Mouse (Mus musculus) natural killer cell, adult 2 months (primary cell): ENCODE data around the gene Srbd1.
A peak's percentile ranks its signal among the peaks of the same experiment; 100 is the strongest.

Experiments used
- DNase-seq, 2 experiments: peaks; one replicate each; pipeline ENCODE4 v3.0.0; 2022; ENCODE audit warnings: low spot score in 2 of 2

The Srbd1 gene

DNA sequence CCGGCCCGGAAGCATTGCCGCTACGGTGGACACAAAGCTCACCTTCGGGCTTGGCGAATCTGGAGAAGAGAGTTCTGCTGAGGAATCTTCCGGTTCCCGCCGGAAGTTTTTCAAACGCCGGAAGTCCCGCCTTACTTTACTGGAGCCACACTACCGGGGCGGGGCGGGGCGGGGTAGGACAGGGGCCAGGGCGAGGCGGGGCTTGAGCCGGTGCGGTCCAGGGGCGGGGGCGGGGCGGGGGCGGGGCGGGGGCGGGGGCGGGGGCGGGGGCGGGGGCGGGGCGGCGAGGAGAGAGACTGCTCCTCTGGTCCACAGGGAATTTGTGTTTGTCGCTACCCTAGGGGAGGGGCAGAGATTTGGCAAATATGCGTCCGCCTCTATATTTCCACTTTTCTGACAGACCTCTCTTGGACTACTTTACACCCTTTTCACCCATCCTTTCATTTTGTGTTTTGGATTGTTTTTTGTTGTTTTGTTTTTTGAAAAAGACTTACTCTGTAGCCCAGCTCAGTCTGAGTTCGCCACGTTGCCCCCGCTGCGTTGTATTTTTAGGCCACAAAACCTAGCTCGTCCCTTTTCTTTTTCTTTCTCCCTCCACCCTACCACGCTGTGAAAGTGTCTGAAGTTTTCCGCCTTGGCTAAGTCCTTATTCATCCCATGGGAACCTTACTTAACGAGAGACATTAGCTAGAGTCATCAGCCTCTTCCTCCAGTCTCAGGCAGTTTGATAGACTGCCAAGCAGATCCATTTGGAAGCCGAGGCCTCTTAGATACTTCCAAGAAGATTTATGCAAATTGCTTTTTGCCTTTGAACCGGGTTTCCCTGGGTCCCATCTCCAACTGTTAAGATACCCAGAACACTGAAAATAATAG lies at the start of gene Srbd1:
TSS of gene Srbd1 (minus strand) at position 97 of the 873 bp plus-strand sequence.
- DNase-seq, result peak; percentile 76 to 82

DNA sequence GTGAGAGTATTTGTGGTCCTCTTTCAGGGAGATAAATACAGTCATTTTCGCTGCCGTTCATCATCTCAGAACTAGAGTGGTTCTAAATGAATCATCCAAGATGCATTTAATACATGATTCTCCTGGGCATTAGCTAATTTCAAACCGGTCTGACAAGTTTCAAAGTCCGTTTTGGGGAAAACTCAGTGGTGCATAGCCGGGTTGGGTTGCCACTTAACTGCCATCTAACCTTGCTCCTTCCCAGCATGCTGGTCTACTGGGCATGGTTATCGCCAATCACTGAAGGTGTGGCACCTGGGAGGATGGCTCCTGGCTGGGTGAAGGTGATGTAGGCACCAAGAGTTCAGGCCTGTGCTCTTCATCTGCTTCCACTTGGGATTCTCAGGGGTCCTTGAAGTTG lies 49.0 kb upstream of the Srbd1 start:
- DNase-seq, result no peak

DNA sequence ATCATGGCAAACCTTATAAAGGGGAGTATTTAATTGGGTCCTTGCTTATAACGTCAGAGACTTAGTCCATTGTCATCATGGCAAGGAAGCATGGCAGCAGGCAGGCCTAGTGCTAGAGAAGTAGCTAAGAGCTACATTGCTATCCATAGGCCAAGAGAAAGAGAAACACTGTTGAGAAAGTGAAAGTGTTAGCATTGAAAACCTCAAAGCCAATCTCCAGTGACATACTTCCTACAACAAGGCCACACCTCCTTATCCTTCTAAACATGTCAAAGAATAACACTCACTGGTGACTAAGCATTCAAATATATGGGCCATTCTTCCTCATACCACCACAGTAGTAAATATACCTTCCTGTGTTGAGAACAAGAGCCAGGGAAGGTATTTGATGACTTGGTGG lies 42.8 kb upstream of the Srbd1 start:
- peak; percentile 25 to 30 for DNase-seq

DNA sequence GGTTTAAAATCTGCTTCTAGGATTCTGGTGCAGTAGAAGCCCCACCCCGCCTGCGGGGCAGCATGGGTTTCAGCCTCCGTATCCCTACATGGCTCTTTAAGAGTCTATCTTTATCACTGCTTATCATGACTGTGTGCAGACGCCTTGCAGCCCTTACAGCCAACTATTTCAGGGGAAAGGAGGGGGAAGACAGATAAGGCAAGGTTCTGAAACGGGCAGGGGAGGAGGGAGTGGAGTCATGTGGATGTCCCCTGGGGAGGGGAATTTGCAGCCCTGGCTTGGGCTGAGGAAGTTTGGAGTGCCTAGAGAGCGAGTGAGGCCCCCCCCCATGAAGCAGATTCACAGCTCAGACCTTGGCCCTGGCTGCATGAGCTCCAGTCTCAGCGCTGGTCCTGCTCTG lies 40.6 kb upstream of the Srbd1 start:
- DNase-seq, result no peak

DNA sequence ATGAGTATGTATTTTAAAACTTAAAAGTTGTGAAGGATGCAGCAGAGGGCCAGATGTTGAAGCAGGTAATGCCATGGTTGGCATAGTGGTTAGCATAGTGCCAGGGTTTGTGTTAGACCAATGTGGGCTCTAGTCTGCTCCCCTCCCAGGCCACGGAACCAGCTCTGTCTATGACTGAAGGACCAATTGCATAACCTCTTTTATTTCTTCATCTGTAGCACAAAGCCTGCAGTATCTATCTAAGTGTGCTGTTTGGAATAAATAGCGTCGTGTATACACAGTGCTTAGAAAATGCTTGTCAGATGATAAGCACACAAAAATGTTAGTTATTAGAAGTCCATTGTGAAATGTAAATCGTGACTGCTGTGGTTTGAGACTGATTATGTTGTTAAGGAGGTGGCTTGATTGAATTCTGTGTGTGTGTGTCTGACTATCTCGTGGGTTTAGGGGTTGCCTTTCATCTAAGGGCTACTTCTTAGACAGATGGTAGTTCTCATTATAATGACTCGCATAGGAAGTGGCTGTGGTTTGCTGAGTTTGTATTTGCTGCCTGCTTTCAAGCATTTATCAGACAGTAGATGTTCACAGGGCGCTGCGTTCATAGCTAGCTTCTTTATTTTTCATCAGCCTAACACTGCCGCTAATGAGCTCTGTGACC lies 39.7 kb upstream of the Srbd1 start:
- peak; percentile 13 to 31 for DNase-seq

DNA sequence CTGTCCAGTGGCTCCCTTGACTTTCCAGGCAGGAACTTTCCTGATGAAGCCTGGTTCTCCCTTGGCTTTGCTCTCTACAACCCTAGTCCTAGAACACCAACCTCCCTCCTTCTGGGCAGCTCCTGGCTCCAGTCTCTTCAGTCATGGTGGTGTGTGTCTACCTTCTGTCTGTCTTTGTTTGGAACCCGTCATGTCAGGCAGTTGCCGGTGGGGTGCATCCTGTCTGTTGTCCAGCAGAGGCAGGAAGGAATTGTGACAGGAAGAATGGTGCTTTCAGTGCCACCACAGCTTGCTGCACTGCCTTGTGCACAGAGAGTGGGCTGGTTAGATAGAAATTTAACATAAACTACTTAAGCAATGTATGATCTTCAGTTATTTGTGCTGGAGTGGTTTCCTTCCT lies 38.8 kb upstream of the Srbd1 start:
- DNase-seq, result no peak

DNA sequence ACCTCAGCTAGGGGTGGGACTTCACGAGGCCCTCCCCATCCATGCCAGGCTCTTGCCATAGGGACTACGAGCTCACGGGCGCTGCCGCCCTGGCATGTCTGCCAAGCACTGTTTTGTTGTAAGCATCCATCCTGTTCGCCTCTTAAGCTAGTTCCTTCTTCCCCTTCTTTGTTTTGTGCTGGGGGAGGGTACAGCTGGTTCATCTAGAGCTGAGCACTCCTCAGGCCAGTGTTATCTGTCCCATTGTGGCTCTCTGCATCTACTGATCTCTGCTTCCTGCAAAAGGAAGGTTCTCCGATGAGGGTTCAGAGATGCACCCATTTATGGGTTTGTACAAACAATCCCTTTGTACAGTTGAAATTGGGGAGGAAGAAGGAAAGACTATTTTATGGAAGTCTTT lies 31.7 kb upstream of the Srbd1 start:
- DNase-seq, result no peak

DNA sequence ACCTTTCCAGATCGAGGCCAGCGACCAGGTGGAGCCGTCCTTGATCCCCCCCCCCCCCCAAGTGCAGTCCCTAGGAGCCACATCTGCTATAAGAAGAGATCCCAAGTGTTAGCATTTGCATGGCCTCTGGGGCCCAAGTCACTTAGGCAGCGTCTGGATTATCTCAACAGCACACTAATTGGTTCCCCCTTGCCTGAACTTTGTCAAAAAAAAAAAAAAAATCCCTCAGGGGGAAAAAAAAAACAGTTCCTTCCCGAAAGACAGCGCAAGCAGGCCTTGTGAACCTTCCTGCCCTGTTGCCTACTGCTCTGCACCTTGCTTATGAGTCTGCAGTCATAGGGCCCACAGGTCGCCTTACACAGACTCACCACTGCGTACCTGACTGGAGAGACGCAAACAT lies 30.5 kb upstream of the Srbd1 start:
- DNase-seq, result no peak

DNA sequence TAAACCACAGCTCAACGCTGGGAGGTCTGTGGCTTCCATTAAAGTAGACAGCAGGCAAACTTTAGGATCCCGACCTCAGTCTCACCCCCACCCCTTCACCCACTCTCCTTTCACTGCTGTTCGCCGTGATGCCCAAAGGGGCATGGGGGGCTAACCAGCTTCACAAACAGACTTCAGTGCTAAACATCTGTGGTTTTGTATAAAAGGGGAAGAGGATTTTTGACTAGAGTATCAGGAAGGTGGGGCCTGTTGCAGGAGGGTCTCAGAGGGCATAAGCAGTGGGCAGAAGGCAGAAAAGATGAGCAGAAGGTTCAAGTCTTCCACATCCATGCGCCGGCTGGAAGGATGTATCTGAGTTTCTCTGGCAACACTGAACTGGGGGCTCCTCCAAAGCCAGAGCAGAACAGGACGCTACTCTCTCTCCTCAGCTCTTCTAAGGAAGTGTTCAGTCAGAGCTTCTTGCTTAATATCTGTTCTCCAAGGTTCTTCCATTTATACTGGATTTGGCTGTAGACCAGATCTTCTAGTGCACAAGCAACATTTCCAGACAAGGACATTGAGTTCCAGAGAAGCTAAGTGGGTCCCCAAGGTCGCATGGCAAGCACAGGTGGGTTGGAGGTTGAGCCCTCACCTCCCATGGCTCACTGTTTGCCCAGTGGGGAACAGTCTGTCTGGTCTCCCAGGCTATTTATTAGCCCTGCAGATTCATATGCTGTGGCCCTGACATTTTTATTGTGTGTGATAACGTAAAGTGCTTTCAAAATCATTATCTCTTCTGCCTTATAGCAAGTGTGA lies 25.4 kb upstream of the Srbd1 start:
- no peak for DNase-seq

GRCm38 (mm10) chr17:86169092-86169491 lies 24.1 kb upstream of the Srbd1 start:
- no peak for DNase-seq

DNA sequence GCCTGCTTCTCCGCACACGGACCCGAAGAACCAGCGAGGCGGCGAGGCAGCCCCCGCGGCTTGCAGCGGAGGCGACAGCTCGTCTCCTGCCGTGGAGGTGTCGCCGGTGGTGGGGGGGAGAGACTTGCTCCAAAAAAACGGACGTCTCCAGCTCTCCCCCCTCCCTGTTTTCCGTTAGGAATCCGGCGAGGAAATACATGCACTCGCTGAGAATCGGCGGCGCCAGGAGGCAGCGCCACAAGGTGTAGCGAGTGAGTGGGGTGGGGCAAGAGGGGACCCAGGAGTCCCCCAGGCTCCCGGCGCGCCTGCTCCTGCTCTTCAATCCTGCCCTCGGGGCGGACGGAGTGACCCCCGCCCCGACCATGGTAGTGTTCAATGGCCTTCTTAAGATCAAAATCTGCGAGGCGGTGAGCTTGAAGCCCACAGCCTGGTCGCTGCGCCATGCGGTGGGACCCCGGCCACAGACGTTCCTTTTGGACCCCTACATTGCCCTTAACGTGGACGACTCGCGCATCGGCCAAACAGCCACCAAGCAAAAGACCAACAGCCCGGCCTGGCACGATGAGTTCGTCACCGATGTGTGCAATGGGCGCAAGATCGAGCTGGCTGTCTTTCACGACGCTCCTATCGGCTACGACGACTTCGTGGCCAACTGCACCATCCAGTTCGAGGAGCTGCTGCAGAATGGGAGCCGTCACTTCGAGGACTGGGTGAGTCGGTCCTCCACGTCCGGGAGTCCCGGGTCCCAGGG lies 23.4 kb upstream of the Srbd1 start:
- no peak for DNase-seq

- DNase-seq, result peak; percentile 67 to 80
These were observed 22.6 kb upstream of the Srbd1 start, which contains the start of gene Prkce for GRCm38 (mm10) chr17:86167320-86168230. TSS of gene Prkce (plus strand) at chr17:86167785.

DNA sequence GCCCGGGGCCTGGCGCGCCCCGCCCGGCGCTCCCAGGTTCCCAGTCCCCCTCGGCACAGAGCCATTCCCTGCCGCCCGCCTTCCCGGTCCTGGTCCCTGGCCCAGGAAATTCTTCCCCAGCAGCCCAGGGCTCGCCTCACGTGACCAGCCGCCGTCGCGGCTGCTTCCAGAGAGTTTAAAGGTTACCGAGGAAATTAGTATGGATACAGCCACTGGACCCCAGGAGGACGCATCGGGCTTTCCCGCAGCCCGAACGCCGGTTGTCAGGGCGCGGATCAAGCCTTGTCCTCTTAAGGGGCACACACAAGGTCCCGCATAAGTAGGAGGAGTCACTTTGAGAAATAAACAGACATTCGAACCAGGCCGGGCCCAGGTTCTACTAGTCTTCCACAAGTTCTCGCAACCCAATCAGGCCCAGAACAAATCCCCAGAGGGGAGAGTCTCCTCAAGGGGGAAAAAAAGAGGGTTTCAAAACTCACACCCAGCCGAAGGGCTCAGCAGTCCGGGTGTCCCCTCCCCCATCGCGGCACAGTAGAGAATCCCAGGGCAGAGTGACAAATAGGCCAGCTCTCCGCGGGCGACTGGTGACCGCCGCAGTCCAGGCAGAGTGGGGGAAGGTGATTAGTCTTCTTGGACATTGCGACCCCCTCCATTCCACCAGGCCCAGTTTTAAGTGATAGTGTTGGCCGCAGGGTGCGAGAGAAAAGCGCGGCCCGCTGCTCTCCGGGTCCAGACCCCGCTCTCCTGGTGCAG lies 21.8 kb upstream of the Srbd1 start:
- peak in 1 of 2 experiments; percentile 50 for DNase-seq

GRCm38 (mm10) chr17:86166051-86166566 lies 21.1 kb upstream of the Srbd1 start:
- no peak for DNase-seq

DNA sequence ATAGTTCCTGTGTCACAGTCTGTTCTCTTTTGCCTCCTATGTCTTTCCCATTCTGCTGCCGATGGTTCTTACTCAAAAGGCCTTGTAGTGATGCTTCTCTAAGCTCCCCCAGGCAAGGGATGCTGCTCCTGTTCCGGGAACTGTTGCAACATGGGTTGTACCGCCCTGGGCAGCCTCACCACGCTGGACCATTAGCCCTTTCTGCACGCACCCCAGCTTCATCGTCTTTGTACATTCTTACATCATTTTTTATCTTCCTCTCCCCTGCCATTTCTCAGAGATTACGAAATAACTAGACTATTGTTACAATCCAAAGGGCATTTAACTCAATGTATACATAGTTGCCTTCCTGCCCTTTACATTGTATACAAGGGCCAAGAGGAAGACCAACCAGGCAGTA lies 19.4 kb upstream of the Srbd1 start:
- no peak for DNase-seq

GRCm38 (mm10) chr17:86162672-86163071 lies 17.7 kb upstream of the Srbd1 start:
- DNase-seq, result no peak

GRCm38 (mm10) chr17:86156999-86157398 lies 12.0 kb upstream of the Srbd1 start:
- no peak for DNase-seq

GRCm38 (mm10) chr17:86150867-86151348 lies 5.9 kb upstream of the Srbd1 start:
- no peak for DNase-seq

GRCm38 (mm10) chr17:86149726-86150125 lies 4.8 kb upstream of the Srbd1 start:
- DNase-seq, result no peak
